Mouse (Mus musculus): ENCODE measurements at regions not wholly inside any gene's neighbourhood (a gene's known extent, or its start where the extent isn't known, plus 50 kb on each side); places are given as distances from the start of the nearest gene placed in this dataset.

- WGBS = 91% methylated on average over 2 of the region's 2 CpGs
- Histone ChIP-seq H3K27me3 (0 out of 2 replicates have a peak, but pooled peaks cover 11% of the 10 kb centered on the region), H3K9me3 (no peaks in the 10 kb centered on the region), H3K27ac (no peak overlapping the region), H3K4me3 (replicated peaks) (no peak overlapping the region), H3K9ac (replicated peaks) (no peak overlapping the region), H3K4me1 (replicated peaks) (no peaks in the 10 kb centered on the region), H3K36me3 (no peaks in the 10 kb centered on the region), H3K4me2 (replicated peaks) (no peak overlapping the region)
- no peak for ATAC-seq
These were observed 182.6 kb upstream of the Eef2kmt start for GRCm38 (mm10) chr16:5438405-5438804.

DNA sequence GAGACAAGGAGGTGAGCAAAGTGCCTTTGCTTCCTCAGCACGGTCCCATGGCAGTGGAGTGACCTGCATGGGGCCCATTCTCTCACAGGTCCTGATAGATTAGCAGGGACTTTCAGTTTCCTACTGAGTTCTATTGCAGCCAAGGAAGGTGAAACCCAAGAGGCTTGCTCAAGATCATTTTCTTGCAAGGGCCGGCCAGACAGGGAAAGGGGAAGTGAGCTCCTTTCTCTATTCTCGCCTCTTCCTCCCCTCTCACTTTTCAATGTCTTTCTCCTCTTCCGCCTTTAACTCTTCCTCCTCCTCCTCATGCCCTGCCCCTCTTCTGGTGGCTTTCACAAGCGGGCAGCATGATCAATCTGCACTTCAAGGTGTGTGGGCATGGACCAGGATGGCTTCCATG, 175.9 kb upstream of the Eef2kmt start:
- Histone ChIP-seq H3K9me3 (no peaks in the 10 kb centered on the region), H3K9ac (replicated peaks) (no peak overlapping the region), H3K27ac (no peak overlapping the region), H3K36me3 (no peaks in the 10 kb centered on the region), H3K4me2 (replicated peaks) (no peak overlapping the region), H3K4me3 (replicated peaks) (no peak overlapping the region), H3K27me3 (no peaks in the 10 kb centered on the region; the same call in 1 of the 2 replicates), H3K4me1 (replicated peaks) (no peaks in the 10 kb centered on the region)
- no peak for ATAC-seq
- WGBS = 89% methylated on average over 5 of the region's 5 CpGs

DNA sequence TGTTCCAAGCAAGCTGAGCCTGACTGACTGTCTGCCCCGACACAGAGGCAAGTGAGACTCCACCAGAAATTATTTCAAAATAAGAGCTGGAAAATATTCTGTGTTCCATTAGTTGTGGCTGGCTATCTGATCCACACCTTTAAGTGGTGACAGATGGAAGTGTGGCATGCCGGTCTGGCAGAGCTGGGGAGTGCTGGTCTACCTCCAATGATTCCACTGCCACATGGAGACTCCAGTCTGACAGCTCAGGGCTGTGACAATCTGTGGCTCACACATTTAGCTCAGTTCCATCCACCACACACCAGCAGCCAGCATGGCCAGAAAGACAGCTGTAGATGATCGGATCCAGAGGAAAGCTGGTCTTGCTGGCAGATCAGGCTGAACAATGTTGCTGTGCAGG, 175.3 kb upstream of the Eef2kmt start:
- no peak for ATAC-seq
- Histone ChIP-seq H3K4me3 (replicated peaks) (no peak overlapping the region), H3K9ac (replicated peaks) (no peak overlapping the region), H3K36me3 (no peaks in the 10 kb centered on the region), H3K27me3 (no peaks in the 10 kb centered on the region; the same call in 1 of the 2 replicates), H3K4me2 (replicated peaks) (no peak overlapping the region), H3K9me3 (no peaks in the 10 kb centered on the region), H3K27ac (no peak overlapping the region), H3K4me1 (replicated peaks) (no peaks in the 10 kb centered on the region)
- 79% methylated on average over 3 of the region's 3 CpGs for WGBS

DNA sequence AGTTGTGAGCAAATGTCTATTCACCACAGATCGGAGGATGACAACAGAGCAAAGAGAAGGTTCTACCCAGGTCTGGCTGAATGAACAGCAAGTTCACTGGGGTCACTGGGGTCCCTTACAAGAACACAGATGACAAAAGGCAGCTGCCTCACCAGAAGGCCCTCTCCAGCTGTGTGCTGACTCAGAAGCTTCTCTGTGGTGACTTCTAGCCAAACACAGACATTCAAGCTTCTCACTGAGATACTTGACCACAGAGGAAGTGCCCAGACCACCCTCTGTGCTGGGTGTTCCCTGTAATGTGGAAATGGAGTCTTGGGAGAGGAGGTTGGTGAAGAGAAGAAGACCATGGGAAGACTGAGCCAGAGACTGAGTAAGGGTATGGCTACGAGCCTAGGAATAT, 173.7 kb upstream of the Eef2kmt start:
- 72% methylated on average over 2 of the region's 2 CpGs for WGBS
- Histone ChIP-seq H3K4me1 (replicated peaks) (no peaks in the 10 kb centered on the region), H3K36me3 (no peaks in the 10 kb centered on the region), H3K27me3 (no peaks in the 10 kb centered on the region; the same call in 1 of the 2 replicates), H3K27ac (no peak overlapping the region), H3K4me3 (replicated peaks) (no peak overlapping the region), H3K4me2 (replicated peaks) (no peak overlapping the region), H3K9me3 (no peaks in the 10 kb centered on the region), H3K9ac (replicated peaks) (no peak overlapping the region)
- no peak for ATAC-seq

DNA sequence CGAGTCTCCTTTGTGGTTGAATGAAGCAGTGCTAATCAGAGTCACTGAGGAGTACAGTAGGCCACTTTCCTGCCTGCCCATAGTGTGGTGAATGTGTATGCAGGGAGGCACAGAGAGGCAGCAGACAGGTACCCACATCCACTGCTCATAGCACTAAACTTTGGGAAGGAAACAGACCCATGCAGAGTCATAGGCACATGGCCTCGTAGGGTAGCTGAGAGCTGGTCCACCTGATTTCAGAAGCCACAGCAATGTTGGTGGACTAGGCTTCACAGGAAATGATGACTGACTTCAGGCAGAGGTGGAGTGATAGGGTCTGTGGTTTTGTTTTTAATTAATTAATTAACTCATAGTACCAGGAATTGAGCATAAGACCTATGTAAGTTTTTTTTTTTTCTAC, 170.1 kb upstream of the Eef2kmt start:
- 88% methylated on average over 2 of the region's 2 CpGs for WGBS
- no peak overlapping the region for H3K4me2 ChIP-seq (replicated peaks)
- no peak overlapping the region for H3K9ac ChIP-seq (replicated peaks)
- H3K4me3 ChIP-seq (replicated peaks) = no peak overlapping the region
- no peaks in the 10 kb centered on the region for H3K36me3 ChIP-seq
- ATAC-seq = no peak
- no peak overlapping the region for H3K27ac ChIP-seq
- no peaks in the 10 kb centered on the region for H3K4me1 ChIP-seq (replicated peaks)
- no peaks in the 10 kb centered on the region for H3K27me3 ChIP-seq
- H3K9me3 ChIP-seq = no peaks in the 10 kb centered on the region

DNA sequence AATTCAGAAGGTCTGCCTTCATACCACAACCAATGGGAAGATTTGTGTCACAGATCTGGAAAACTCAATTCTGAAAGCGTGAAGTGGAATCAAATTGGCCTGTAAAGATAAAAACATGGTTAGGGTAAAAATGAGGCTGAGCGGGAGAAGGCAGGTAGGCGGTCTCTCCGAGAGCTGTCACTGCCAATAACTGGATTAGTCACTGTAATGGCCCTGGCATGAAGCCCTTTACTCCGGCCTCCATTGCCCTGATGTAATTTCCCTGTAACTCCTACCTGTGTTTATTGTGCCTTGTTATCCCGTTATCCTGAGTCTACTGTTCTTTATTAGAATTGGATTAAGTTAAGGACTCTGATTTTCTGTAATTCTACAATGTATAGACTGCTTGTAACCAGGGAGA, 166.3 kb upstream of the Eef2kmt start:
- H3K27ac ChIP-seq = no peak overlapping the region
- no peaks in the 10 kb centered on the region for H3K4me1 ChIP-seq (replicated peaks)
- no peak for ATAC-seq
- H3K4me2 ChIP-seq (replicated peaks) = no peak overlapping the region
- 84% methylated on average over 6 of the region's 6 CpGs for WGBS
- no peaks in the 10 kb centered on the region for H3K36me3 ChIP-seq
- H3K27me3 ChIP-seq = no peaks in the 10 kb centered on the region
- no peak overlapping the region for H3K4me3 ChIP-seq (replicated peaks)
- H3K9me3 ChIP-seq = no peaks in the 10 kb centered on the region
- H3K9ac ChIP-seq (replicated peaks) = no peak overlapping the region

GRCm38 (mm10) chr16:5421591-5421990, 165.8 kb upstream of the Eef2kmt start:
- Histone ChIP-seq H3K27me3 (no peaks in the 10 kb centered on the region), H3K27ac (no peak overlapping the region), H3K4me3 (replicated peaks) (no peak overlapping the region), H3K9me3 (no peaks in the 10 kb centered on the region), H3K36me3 (no peaks in the 10 kb centered on the region), H3K9ac (replicated peaks) (no peak overlapping the region), H3K4me1 (replicated peaks) (no peaks in the 10 kb centered on the region), H3K4me2 (replicated peaks) (no peak overlapping the region)
- ATAC-seq = no peak
- 81% methylated on average over 5 of the region's 5 CpGs for WGBS

GRCm38 (mm10) chr16:5419467-5419866, 163.7 kb upstream of the Eef2kmt start:
- 82% methylated on average over 3 of the region's 3 CpGs for WGBS
- Histone ChIP-seq H3K9me3 (no peaks in the 10 kb centered on the region), H3K36me3 (no peaks in the 10 kb centered on the region), H3K27me3 (no peaks in the 10 kb centered on the region), H3K4me2 (replicated peaks) (no peak overlapping the region), H3K9ac (replicated peaks) (no peak overlapping the region), H3K27ac (no peak overlapping the region), H3K4me1 (replicated peaks) (no peaks in the 10 kb centered on the region), H3K4me3 (replicated peaks) (no peak overlapping the region)
- no peak for ATAC-seq

- Histone ChIP-seq H3K9ac (replicated peaks) (no peak overlapping the region), H3K27me3 (0 out of 2 replicates have a peak, but pooled peaks cover 3% of the 10 kb centered on the region), H3K4me3 (replicated peaks) (no peak overlapping the region), H3K4me1 (replicated peaks) (no peaks in the 10 kb centered on the region), H3K27ac (no peak overlapping the region), H3K9me3 (no peaks in the 10 kb centered on the region), H3K4me2 (replicated peaks) (no peak overlapping the region), H3K36me3 (no peaks in the 10 kb centered on the region)
- no peak; the same call in 1 of the 2 replicates for ATAC-seq
- WGBS = 74% methylated on average over 4 of the region's 4 CpGs
These were observed 162.8 kb upstream of the Eef2kmt start for GRCm38 (mm10) chr16:5418462-5419197.

GRCm38 (mm10) chr16:5415310-5415709, 159.5 kb upstream of the Eef2kmt start:
- no peak for ATAC-seq
- H3K36me3 ChIP-seq = no peaks in the 10 kb centered on the region
- H3K27ac ChIP-seq = no peak overlapping the region
- no peak overlapping the region for H3K9ac ChIP-seq (replicated peaks)
- peaks cover 7% of the 10 kb centered on the region for H3K4me1 ChIP-seq (replicated peaks)
- WGBS = 78% methylated on average over 4 of the region's 4 CpGs
- H3K27me3 ChIP-seq = 0 out of 2 replicates have a peak, but pooled peaks cover 3% of the 10 kb centered on the region
- no peaks in the 10 kb centered on the region for H3K9me3 ChIP-seq
- H3K4me2 ChIP-seq (replicated peaks) = no peak overlapping the region
- H3K4me3 ChIP-seq (replicated peaks) = no peak overlapping the region

DNA sequence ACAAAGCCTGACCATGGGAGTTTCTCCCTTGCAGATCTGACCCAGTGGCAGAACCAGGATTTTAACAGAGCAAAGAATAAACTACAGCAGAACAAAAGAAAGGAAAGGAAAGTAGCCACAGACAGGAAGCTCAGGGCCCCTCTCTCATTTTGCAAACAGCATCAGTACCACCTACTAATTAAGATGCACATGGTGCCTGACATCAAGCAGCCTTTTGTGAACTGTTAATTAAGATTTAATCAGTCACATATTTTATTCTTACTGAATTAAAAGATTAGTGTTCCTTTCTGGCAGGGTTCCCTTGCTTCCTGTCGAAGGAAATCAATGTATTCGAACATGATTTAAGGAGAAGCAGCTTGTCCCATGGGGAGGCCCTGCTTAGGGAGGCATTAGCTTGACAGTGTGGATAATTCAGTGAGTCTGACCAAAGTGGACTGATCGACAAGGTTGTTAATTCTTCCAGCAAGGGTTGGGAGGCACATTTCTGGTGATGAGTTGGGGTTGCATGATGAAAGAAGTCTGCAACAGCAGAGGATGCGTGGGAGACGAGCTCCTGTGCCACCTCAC, 156.1 kb upstream of the Eef2kmt start:
- Histone ChIP-seq H3K4me2 (replicated peaks) (no peak overlapping the region), H3K4me1 (replicated peaks) (peaks cover 7% of the 10 kb centered on the region), H3K27me3 (peaks cover 6% of the 10 kb centered on the region), H3K4me3 (replicated peaks) (no peak overlapping the region), H3K27ac (no peak overlapping the region), H3K9ac (replicated peaks) (no peak overlapping the region), H3K36me3 (no peaks in the 10 kb centered on the region), H3K9me3 (no peaks in the 10 kb centered on the region)
- WGBS = 39% methylated on average over 5 of the region's 5 CpGs
- ATAC-seq = no peak

GRCm38 (mm10) chr16:5406711-5407110, 150.9 kb upstream of the Eef2kmt start:
- no peaks in the 10 kb centered on the region for H3K36me3 ChIP-seq
- no peak overlapping the region for H3K4me3 ChIP-seq (replicated peaks)
- H3K9me3 ChIP-seq = no peaks in the 10 kb centered on the region
- WGBS = 5% methylated on average over 11 of the region's 11 CpGs
- no peak overlapping the region for H3K9ac ChIP-seq (replicated peaks)
- peaks cover 1% of the 10 kb centered on the region; the same call in 1 of the 2 replicates for H3K4me1 ChIP-seq (replicated peaks)
- no peak for ATAC-seq
- H3K4me2 ChIP-seq (replicated peaks) = no peak overlapping the region
- no peak overlapping the region for H3K27ac ChIP-seq
- peaks cover 3% of the 10 kb centered on the region for H3K27me3 ChIP-seq

- 89% methylated on average over 5 of the region's 5 CpGs for WGBS
- ATAC-seq = no peak
These were observed 137.6 kb upstream of the Eef2kmt start for GRCm38 (mm10) chr16:5393336-5393735.

More at GRCm38 (mm10) chr16:5393336-5393735, 137.6 kb upstream of the Eef2kmt start:
- H3K9me3 ChIP-seq = no peaks in the 10 kb centered on the region
- no peaks in the 10 kb centered on the region for H3K27me3 ChIP-seq
- H3K4me1 ChIP-seq (replicated peaks) = no peaks in the 10 kb centered on the region
- H3K9ac ChIP-seq (replicated peaks) = no peak overlapping the region
- H3K27ac ChIP-seq = no peak overlapping the region
- no peak overlapping the region for H3K4me2 ChIP-seq (replicated peaks)
- no peaks in the 10 kb centered on the region for H3K36me3 ChIP-seq
- H3K4me3 ChIP-seq (replicated peaks) = no peak overlapping the region

Measured in midbrain, embryonic 13.5 days (tissue).